Comparison of ENCODE assay signal across 8 mouse cellular contexts in genomic region chrX:135743056-135743355, GRCm38 (mm10). TPM values are rescaled to one million over a fixed set of nuclear protein-coding genes. Genes with fewer than 3 reads are reported as not detected.
A peak's percentile ranks its signal among the peaks of the same experiment; 100 is the strongest.
DNase-seq lines count a peak whose midpoint lies in the region; ATAC-seq and TF ChIP-seq lines count a peak whose summit lies in the region.

No protein-coding gene starts in this region.

- TF ChIP-seq CTCF in heart, adult 2 months (IDR thresholded peaks at IDR 0.05) = no peak
- no peak for TF ChIP-seq CTCF in E14TG2a.4 (conservative IDR thresholded peaks at IDR 0.05; ENCODE audit: low read length)

- no peaks in the 10 kb centered on the region for H3K9me3 ChIP-seq in E14TG2a.4 (ENCODE audit: low read length)
- H3K9me3 ChIP-seq in forebrain, embryonic 10.5 days = no peaks in the 10 kb centered on the region
- H3K9me3 ChIP-seq in liver, embryonic 13.5 days (replicated peaks) = no peaks in the 10 kb centered on the region

- ATAC-seq in liver, embryonic 13.5 days (ENCODE audit: low read depth) = peak; percentile 30; the same call in 1 of the 2 replicates

- no peaks in the 10 kb centered on the region for H3K27me3 ChIP-seq in heart, adult 2 months (ENCODE audit: control insufficient read depth, insufficient read depth, low read length)
- H3K27me3 ChIP-seq in E14TG2a.4 (ENCODE audit: insufficient read depth, low read length) = no peaks in the 10 kb centered on the region
- peaks cover 52% of the 10 kb centered on the region for H3K27me3 ChIP-seq in forebrain, embryonic 10.5 days (ENCODE audit: poor library complexity, severe bottlenecking)
- no peaks in the 10 kb centered on the region for H3K27me3 ChIP-seq in liver, embryonic 13.5 days

- 10% methylated on average over 7 of the region's 7 CpGs for WGBS in heart, adult 2 months
- WGBS in forebrain, embryonic 10.5 days = 18% methylated on average over 7 of the region's 7 CpGs
- 13% methylated on average over 7 of the region's 7 CpGs for WGBS in liver, embryonic 13.5 days (ENCODE audit: insufficient replicate concordance)

- no peak for TF ChIP-seq EP300 in heart, adult 2 months (IDR thresholded peaks at IDR 0.05; ENCODE audit: insufficient read depth, low read depth, low read length)

- no peaks in the 10 kb centered on the region for H3K79me2 ChIP-seq in heart, adult 2 months (replicated peaks; ENCODE audit: control insufficient read depth, insufficient read depth, low read length)

- H3K27ac ChIP-seq in heart, adult 2 months = peak overlapping the region; percentile 84
- peak overlapping the region; percentile 86 for H3K27ac ChIP-seq in forebrain, embryonic 10.5 days
- peak overlapping the region; percentile 30; the same call in 1 of the 2 replicates for H3K27ac ChIP-seq in liver, embryonic 13.5 days

- H3K4me3 ChIP-seq in heart, adult 2 months = peak overlapping the region; percentile 70
- peak overlapping the region; percentile 90 for H3K4me3 ChIP-seq in E14TG2a.4 (replicated peaks; ENCODE audit: low read length)
- peak overlapping the region; percentile 67 for H3K4me3 ChIP-seq in forebrain, embryonic 10.5 days
- peak overlapping the region; percentile 71 for H3K4me3 ChIP-seq in liver, embryonic 13.5 days (replicated peaks)

- 0 out of 2 replicates have a peak, but pooled peaks cover 2% of the 10 kb centered on the region for H3K36me3 ChIP-seq in heart, adult 2 months (ENCODE audit: control insufficient read depth, insufficient read depth, low read length)
- H3K36me3 ChIP-seq in E14TG2a.4 (ENCODE audit: insufficient read depth, low read length) = peaks cover 28% of the 10 kb centered on the region
- H3K36me3 ChIP-seq in forebrain, embryonic 10.5 days (replicated peaks) = peaks cover 24% of the 10 kb centered on the region
- H3K36me3 ChIP-seq in liver, embryonic 13.5 days = no peaks in the 10 kb centered on the region

- TF ChIP-seq POLR2A in heart, adult 2 months (IDR thresholded peaks at IDR 0.05; ENCODE audit: insufficient read depth, low read depth, low read length) = no peak

- peak overlapping the region; percentile 69 for H3K4me2 ChIP-seq in liver, embryonic 13.5 days

- no peaks in the 10 kb centered on the region for H3K4me1 ChIP-seq in heart, adult 2 months (ENCODE audit: control insufficient read depth, insufficient read depth, low read length)
- peaks cover 7% of the 10 kb centered on the region for H3K4me1 ChIP-seq in E14TG2a.4 (replicated peaks; ENCODE audit: low read depth, low read length)
- peaks cover 7% of the 10 kb centered on the region for H3K4me1 ChIP-seq in forebrain, embryonic 10.5 days
- peaks cover 9% of the 10 kb centered on the region; the same call in 1 of the 2 replicates for H3K4me1 ChIP-seq in liver, embryonic 13.5 days (replicated peaks)

- intact Hi-C loops in heart, adult 2 months (cut with DNase I) = loop anchor here (5.0 to 10.0 kb wide), 2 partner anchors 88 to 144 kb away; no protein-coding TSS in a partner anchor

- DNase-seq in heart, adult 2 months = no peak
- no peak for DNase-seq in heart, adult 9 months (ENCODE audit: low spot score in 2 of 2)
- DNase-seq in forebrain, embryonic 10.5 days (ENCODE audit: extremely low spot score, low spot score) = no peak
- no peak for DNase-seq in liver, embryonic 13.5 days
- DNase-seq in right cerebral cortex, adult 2 months (ENCODE audit: low spot score in 2 of 2) = no peak
- no peak for DNase-seq in right cerebral cortex, postnatal 14 days
- no peak for DNase-seq in kidney, adult 18-20 months

- peak overlapping the region; percentile 95 for H3K9ac ChIP-seq in heart, adult 2 months (ENCODE audit: low read depth, low read length)
- peak overlapping the region; percentile 76 for H3K9ac ChIP-seq in liver, embryonic 13.5 days

RNA-seq across cellular contexts. Expression of gene Armcx5, which starts 0.5 kb away (rescaled TPM):
- total RNA-seq in heart, adult 2 months (2021) = 1 to 10 TPM; 4.9 to 6.5 TPM
- polyA plus RNA-seq in heart, adult 2 months (2012; rRNA removed) = 1.8 and 3.0 TPM in 2 replicates
- polyA plus RNA-seq in forebrain, embryonic 10.5 days (2016; fragmentation: Nextera tagmentation; extraction: Ambion mirVana) = 10.3 and 10.6 TPM in 2 replicates
- 3.5 and 3.8 TPM in 2 replicates for polyA plus RNA-seq in liver, embryonic 13.5 days (2015; fragmentation: Nextera tagmentation; extraction: Ambion mirVana)

RNA-seq across cellular contexts. Expression of gene Gprasp1, which starts 0.5 kb away (rescaled TPM):
- 10 to 100 TPM; 18.3 to 25.0 TPM for total RNA-seq in heart, adult 2 months (2021)
- 7.9 and 11.6 TPM in 2 replicates for polyA plus RNA-seq in heart, adult 2 months (2012; rRNA removed)
- polyA plus RNA-seq in forebrain, embryonic 10.5 days (2016; fragmentation: Nextera tagmentation; extraction: Ambion mirVana) = 52.8 and 53.6 TPM in 2 replicates
- 8.3 and 9.5 TPM in 2 replicates for polyA plus RNA-seq in liver, embryonic 13.5 days (2015; fragmentation: Nextera tagmentation; extraction: Ambion mirVana)

RNA-seq across cellular contexts. Expression of gene Tmsb15a, which starts 17.9 kb away (rescaled TPM):
- not detected for total RNA-seq in heart, adult 2 months (2021)
- polyA plus RNA-seq in heart, adult 2 months (2012; rRNA removed) = not detected in 2 replicates
- not detected in 2 replicates for polyA plus RNA-seq in forebrain, embryonic 10.5 days (2016; fragmentation: Nextera tagmentation; extraction: Ambion mirVana)
- polyA plus RNA-seq in liver, embryonic 13.5 days (2015; fragmentation: Nextera tagmentation; extraction: Ambion mirVana) = not detected in 2 replicates

RNA-seq across cellular contexts. Expression of gene Tcp11x2, which starts 49.4 kb away (rescaled TPM):
- not detected for total RNA-seq in heart, adult 2 months (2021)
- not detected in 2 replicates for polyA plus RNA-seq in heart, adult 2 months (2012; rRNA removed)
- polyA plus RNA-seq in forebrain, embryonic 10.5 days (2016; fragmentation: Nextera tagmentation; extraction: Ambion mirVana) = not detected in 2 replicates
- not detected in 2 replicates for polyA plus RNA-seq in liver, embryonic 13.5 days (2015; fragmentation: Nextera tagmentation; extraction: Ambion mirVana)

RNA-seq across cellular contexts. Expression of gene Bhlhb9, which starts 54.4 kb away (rescaled TPM):
- total RNA-seq in heart, adult 2 months (2021) = 10 to 100 TPM in 1 of 2 experiments, 1 to 10 TPM in 1; 9.0 to 16.2 TPM
- 4.7 and 6.6 TPM in 2 replicates for polyA plus RNA-seq in heart, adult 2 months (2012; rRNA removed)
- 49.3 and 52.8 TPM in 2 replicates for polyA plus RNA-seq in forebrain, embryonic 10.5 days (2016; fragmentation: Nextera tagmentation; extraction: Ambion mirVana)
- 12.8 and 15.5 TPM in 2 replicates for polyA plus RNA-seq in liver, embryonic 13.5 days (2015; fragmentation: Nextera tagmentation; extraction: Ambion mirVana)

Comparison
In these comparisons a context has a peak if more than half of its experiments do, and no peak if none do; other contexts are left out.
1. H3K27ac ChIP-seq: peak in every context shown above with its lines; median percentile 86 in forebrain, embryonic 10.5 days; 84 in heart, adult 2 months; 30 in liver, embryonic 13.5 days.